Mouse (Mus musculus) kidney, adult 2 months (tissue): ENCODE results near the gene Litaf. TPM values are rescaled to one million over a fixed set of nuclear protein-coding genes. Genes with fewer than 3 reads are reported as not detected.

Experiments used
- DNase-seq: peaks from one replicate; pipeline ENCODE4 v3.0.0; 2021
- H3K27ac ChIP-seq: fragments of 200-500 bp; 2 replicates; pipeline ENCODE4 v1.5.1; 2012; ENCODE audit warnings: low read depth, low read length, control low read depth, inconsistent platforms; ENCODE audit not compliant: insufficient read depth
- H3K27me3 ChIP-seq: fragments of 200-500 bp; replicated peaks from 2 replicates; pipeline ENCODE4 v1.6.1; 2012; ENCODE audit warnings: mild to moderate bottlenecking, moderate library complexity, low read length, inconsistent platforms; ENCODE audit not compliant: control insufficient read depth, insufficient read depth
- H3K36me3 ChIP-seq: fragments of 200-500 bp; 2 replicates; pipeline ENCODE4 v1.6.1; 2012; ENCODE audit warnings: mild to moderate bottlenecking, moderate library complexity, low read length, inconsistent platforms; ENCODE audit not compliant: control insufficient read depth, insufficient read depth
- H3K4me1 ChIP-seq: fragments of 200-500 bp; 2 replicates; pipeline ENCODE4 v1.6.1; 2011; ENCODE audit warnings: low read length; ENCODE audit not compliant: control insufficient read depth, insufficient read depth
- H3K4me3 ChIP-seq: fragments of 200-500 bp; 2 replicates; pipeline ENCODE4 v1.5.1; 2011; ENCODE audit warnings: mild to moderate bottlenecking, low read depth, low read length, control low read depth; ENCODE audit not compliant: insufficient read depth
- CTCF ChIP-seq: fragments of 200-500 bp; conservative IDR thresholded peaks from 2 replicates; pipeline ENCODE4 v1.5.1; 2011; ENCODE audit warnings: low read depth, mild to moderate bottlenecking, control low read depth, low read length, moderate library complexity, mixed read lengths; ENCODE audit not compliant: insufficient read depth, insufficient read length
- POLR2A ChIP-seq: fragments of 200-500 bp; IDR thresholded peaks from one replicate; pipeline ENCODE4 v1.6.1; 2011; ENCODE audit warnings: low read depth, low read length, control low read depth
- whole genome bisulfite sequencing: fragments of 180-500 bp; shearing (Covaris S2); methylation state at CpG from one replicate; pipeline ENCODE4 v1.1.7; 2018; 5-methylcytosine and 5-hydroxymethylcytosine counted together
- polyA plus RNA-seq: library from polyadenylated mRNA; depleted of rRNA; stranded (reverse); fragments of >200 nt; gene quantifications from 2 replicates; pipeline ENCODE4 v1.2.3, GENCODE M21; 2012

Litaf gene
- polyA plus RNA-seq, 1 experiment: 125 TPM

GRCm38 (mm10) chr16:10957794-10958193 is 108.2 kb downstream of the Litaf start:
- Histone ChIP-seq H3K4me3 (no peak overlapping the region), H3K36me3 (peaks cover 2% of the 10 kb centered on the region), H3K27me3 (no peaks in the 10 kb centered on the region), H3K27ac (no peak overlapping the region), H3K4me1 (no peaks in the 10 kb centered on the region)
- DNase-seq: no peak
- TF ChIP-seq CTCF: no peak
- TF ChIP-seq POLR2A: no peak
- WGBS: 59% methylated on average over 3 of the region's 3 CpGs

GRCm38 (mm10) chr16:10956938-10957685 is 108.8 kb downstream of the Litaf start:
- no peak for DNase-seq
- H3K27ac ChIP-seq: no peak overlapping the region
- H3K27me3 ChIP-seq: no peaks in the 10 kb centered on the region
- WGBS: 65% methylated on average over 8 of the region's 8 CpGs
- TF ChIP-seq CTCF: no peak
- TF ChIP-seq POLR2A: no peak
- no peaks in the 10 kb centered on the region for H3K4me1 ChIP-seq
- H3K36me3 ChIP-seq: peaks cover 2% of the 10 kb centered on the region
- H3K4me3 ChIP-seq: no peak overlapping the region

GRCm38 (mm10) chr16:10955078-10955477 is 110.9 kb downstream of the Litaf start:
- Histone ChIP-seq H3K4me1 (no peaks in the 10 kb centered on the region), H3K27ac (no peak overlapping the region), H3K4me3 (no peak overlapping the region), H3K27me3 (no peaks in the 10 kb centered on the region), H3K36me3 (no peaks in the 10 kb centered on the region)
- no peak for DNase-seq
- 84% methylated on average over 4 of the region's 4 CpGs for WGBS
- TF ChIP-seq CTCF (no peak), POLR2A (no peak)

GRCm38 (mm10) chr16:10952881-10953280 is 113.1 kb downstream of the Litaf start:
- no peak for DNase-seq
- no peaks in the 10 kb centered on the region for H3K36me3 ChIP-seq
- TF ChIP-seq CTCF (no peak), POLR2A (no peak)
- WGBS: 79% methylated on average over 3 of the region's 3 CpGs
- H3K27me3 ChIP-seq: no peaks in the 10 kb centered on the region
- no peak overlapping the region for H3K4me3 ChIP-seq
- H3K27ac ChIP-seq: no peak overlapping the region
- H3K4me1 ChIP-seq: no peaks in the 10 kb centered on the region

- Histone ChIP-seq H3K27ac (no peak overlapping the region), H3K27me3 (no peaks in the 10 kb centered on the region), H3K4me3 (no peak overlapping the region), H3K4me1 (no peaks in the 10 kb centered on the region), H3K36me3 (no peaks in the 10 kb centered on the region)
- no peak for DNase-seq
- TF ChIP-seq POLR2A (no peak), CTCF (no peak)
- 58% methylated on average over 2 of the region's 2 CpGs for WGBS
Measured at GRCm38 (mm10) chr16:10952071-10952470, 113.9 kb downstream of the Litaf start.

- Histone ChIP-seq H3K4me3 (no peak overlapping the region), H3K36me3 (no peaks in the 10 kb centered on the region), H3K27ac (no peak overlapping the region), H3K4me1 (no peaks in the 10 kb centered on the region), H3K27me3 (no peaks in the 10 kb centered on the region)
- WGBS: 18% methylated on average over 3 of the region's 3 CpGs
- peak; percentile 63 for DNase-seq
- TF ChIP-seq CTCF (peak; percentile 76), POLR2A (no peak)
Measured at GRCm38 (mm10) chr16:10951581-10951980, 114.4 kb downstream of the Litaf start.

- no peaks in the 10 kb centered on the region for H3K36me3 ChIP-seq
- H3K4me3 ChIP-seq: no peak overlapping the region
- 78% methylated on average over 9 of the region's 9 CpGs for WGBS
- no peaks in the 10 kb centered on the region for H3K4me1 ChIP-seq
- DNase-seq: no peak
- H3K27me3 ChIP-seq: no peaks in the 10 kb centered on the region
- TF ChIP-seq POLR2A (no peak), CTCF (no peak)
- H3K27ac ChIP-seq: no peak overlapping the region
Measured at GRCm38 (mm10) chr16:10950539-10950938, 115.4 kb downstream of the Litaf start.
